Mouse (Mus musculus) left cerebral cortex, adult 6 months (tissue): Measurements from ENCODE around the gene Gprc5b. TPM values are rescaled to one million over a fixed set of nuclear protein-coding genes. Genes with fewer than 3 reads are reported as not detected.

Experiments
- long read RNA-seq, 2 experiments: library from polyadenylated mRNA; unstranded; transcript quantifications; one replicate each; pipeline ENCODE4 v2.0.0; 2019 to 2020
- polyA plus RNA-seq: library from polyadenylated mRNA; unstranded; fragments of <200 nt; fragmentation: Nextera tagmentation; gene quantifications from 2 replicates; pipeline ENCODE4 v1.2.3, GENCODE M21; 2021

Gprc5b gene
- polyA plus RNA-seq = 43.1 and 57.8 TPM in 2 replicates
- long read RNA-seq, experiment 1, full-length matches to known transcripts = 77 of 165 reads
- long read RNA-seq, experiment 1, partial matches to known transcripts = 40 of 165 reads
- long read RNA-seq, experiment 1, other reads (novel, unspliced or antisense) = 48 of 165 reads
- long read RNA-seq, experiment 2, full-length matches to known transcripts = 15 of 62 reads
- long read RNA-seq, experiment 2, partial matches to known transcripts = 1 of 62 reads
- long read RNA-seq, experiment 2, other reads (novel, unspliced or antisense) = 46 of 62 reads

DNA sequence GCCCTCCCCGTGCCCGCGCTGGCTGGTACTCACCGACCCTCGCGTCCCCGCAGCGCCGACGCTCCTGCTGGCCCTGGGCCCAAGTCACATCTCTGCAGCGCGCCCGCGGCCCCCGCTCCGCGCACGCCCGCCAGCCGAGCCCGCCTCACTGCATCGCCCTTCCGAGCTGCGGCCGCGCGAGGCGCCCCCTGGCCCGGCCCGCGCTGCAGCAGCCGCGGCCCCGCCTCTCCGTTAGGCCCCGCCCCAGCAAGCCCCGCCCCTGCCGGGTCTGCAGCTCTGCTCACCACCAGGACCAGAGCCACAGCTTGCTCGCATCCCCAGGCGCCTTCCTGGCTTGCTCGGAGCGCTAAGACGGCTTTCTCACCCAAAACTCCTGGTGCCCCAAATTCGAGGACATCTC is at the start of gene Gprc5b:
TSS of gene Gprc5b (minus strand) at position 205 of the 400 bp plus-strand sequence.

Other genes with a start within 250 kb of the Gprc5b start
- gene Iqck, start 139.5 kb downstream of the Gprc5b start, polyA plus RNA-seq = 4.7 and 5.2 TPM in 2 replicates
- 23.6 TPM in 2 replicates for gene Knop1, start 139.0 kb downstream of the Gprc5b start, polyA plus RNA-seq
- gene Gpr139, start 189.4 kb upstream of the Gprc5b start, polyA plus RNA-seq = 0.56 and 0.60 TPM in 2 replicates